Mouse (Mus musculus): ENCODE measurements around the gene Ccnd1.

Gene Ccnd1

GRCm38 (mm10) chr7:144939344-144940002, at the start of gene Ccnd1:
TSS of gene Ccnd1 (minus strand) at chr7:144939925.
- DNase-seq: peak in 1 of 2 experiments; percentile 33

- DNase-seq: no peak
These were observed 49.1 kb upstream of the Ccnd1 start for GRCm38 (mm10) chr7:144988856-144989255.

- DNase-seq: no peak
These were observed 45.4 kb upstream of the Ccnd1 start for GRCm38 (mm10) chr7:144985100-144985499.

- DNase-seq: no peak
These were observed 42.8 kb upstream of the Ccnd1 start for GRCm38 (mm10) chr7:144982358-144983110.

- DNase-seq: no peak
These were observed 41.8 kb upstream of the Ccnd1 start for GRCm38 (mm10) chr7:144981426-144982079.

- DNase-seq: peak; percentile 19 to 51
These were observed 40.1 kb upstream of the Ccnd1 start for GRCm38 (mm10) chr7:144979814-144980213.

- DNase-seq: no peak
These were observed 37.4 kb upstream of the Ccnd1 start for GRCm38 (mm10) chr7:144977121-144977520.

- DNase-seq: no peak
These were observed 33.7 kb upstream of the Ccnd1 start for GRCm38 (mm10) chr7:144973461-144973860.

GRCm38 (mm10) chr7:144971769-144972168, 32.0 kb upstream of the Ccnd1 start:
- DNase-seq: no peak

GRCm38 (mm10) chr7:144970997-144971768, 31.5 kb upstream of the Ccnd1 start:
- DNase-seq: no peak

GRCm38 (mm10) chr7:144965893-144966292, 26.2 kb upstream of the Ccnd1 start:
- no peak for DNase-seq

GRCm38 (mm10) chr7:144964316-144964715, 24.6 kb upstream of the Ccnd1 start:
- DNase-seq: no peak

- DNase-seq: no peak
These were observed 24.2 kb upstream of the Ccnd1 start for GRCm38 (mm10) chr7:144963911-144964310.

GRCm38 (mm10) chr7:144958509-144959395, 19.0 kb upstream of the Ccnd1 start:
- DNase-seq: no peak

- DNase-seq: peak; percentile 62 to 63
These were observed 3.5 kb upstream of the Ccnd1 start for GRCm38 (mm10) chr7:144943254-144943653.

- no peak for DNase-seq
These were observed 3.0 kb upstream of the Ccnd1 start for GRCm38 (mm10) chr7:144942744-144943135.

- DNase-seq: no peak
These were observed 2.5 kb upstream of the Ccnd1 start for GRCm38 (mm10) chr7:144942071-144942743.

GRCm38 (mm10) chr7:144941242-144941831, 1.6 kb upstream of the Ccnd1 start:
- DNase-seq: peak; percentile 42 to 52

GRCm38 (mm10) chr7:144940585-144940984, 860 bp upstream of the Ccnd1 start:
- DNase-seq: no peak

GRCm38 (mm10) chr7:144940003-144940571, 362 bp upstream of the Ccnd1 start:
- no peak for DNase-seq
